Mouse (Mus musculus): ENCODE results near the gene Nav2.

The Nav2 gene

GRCm38 (mm10) chr7:49064792-49065521 is 156.4 kb downstream of the Nav2 start:
- no peak for DNase-seq

GRCm38 (mm10) chr7:49065621-49066475 is 157.3 kb downstream of the Nav2 start:
- peak; percentile 75 for DNase-seq

- DNase-seq = no peak
These were observed 158.3 kb downstream of the Nav2 start for GRCm38 (mm10) chr7:49066828-49067227.

- DNase-seq = no peak
These were observed 161.0 kb downstream of the Nav2 start for GRCm38 (mm10) chr7:49069396-49069961.

- no peak for DNase-seq
These were observed 162.1 kb downstream of the Nav2 start for GRCm38 (mm10) chr7:49070621-49071020.

GRCm38 (mm10) chr7:49071141-49071567 is 162.6 kb downstream of the Nav2 start:
- DNase-seq = no peak

GRCm38 (mm10) chr7:49075333-49075934 is 166.9 kb downstream of the Nav2 start:
- DNase-seq = no peak

GRCm38 (mm10) chr7:49076283-49076694 is 167.8 kb downstream of the Nav2 start:
- no peak for DNase-seq

- DNase-seq = no peak
These were observed 170.4 kb downstream of the Nav2 start for GRCm38 (mm10) chr7:49078930-49079329.

- no peak for DNase-seq
These were observed 174.2 kb downstream of the Nav2 start for GRCm38 (mm10) chr7:49082585-49083165.

- DNase-seq = no peak
These were observed 176.3 kb downstream of the Nav2 start for GRCm38 (mm10) chr7:49084768-49085167.

GRCm38 (mm10) chr7:49085759-49086158 is 177.2 kb downstream of the Nav2 start:
- no peak for DNase-seq

GRCm38 (mm10) chr7:49087154-49087553 is 178.6 kb downstream of the Nav2 start:
- peak; percentile 67 for DNase-seq

- no peak for DNase-seq
These were observed 179.8 kb downstream of the Nav2 start for GRCm38 (mm10) chr7:49088198-49088912.

- DNase-seq = no peak
These were observed 182.9 kb downstream of the Nav2 start for GRCm38 (mm10) chr7:49091371-49091770.

GRCm38 (mm10) chr7:49091921-49092320 is 183.4 kb downstream of the Nav2 start:
- DNase-seq = no peak

GRCm38 (mm10) chr7:49093596-49093995 is 185.1 kb downstream of the Nav2 start:
- DNase-seq = no peak

- DNase-seq = peak; percentile 82
These were observed 186.0 kb downstream of the Nav2 start for GRCm38 (mm10) chr7:49094531-49094930.

GRCm38 (mm10) chr7:49101291-49101690 is 192.8 kb downstream of the Nav2 start:
- DNase-seq = no peak

GRCm38 (mm10) chr7:49102223-49102622 is 193.7 kb downstream of the Nav2 start:
- DNase-seq = no peak

GRCm38 (mm10) chr7:49104376-49104775 is 195.9 kb downstream of the Nav2 start:
- DNase-seq = no peak

GRCm38 (mm10) chr7:49104793-49105192 is 196.3 kb downstream of the Nav2 start:
- DNase-seq = no peak

Measured in cerebellum, adult 11-12 months (tissue).